Mouse (Mus musculus) lung, adult 2 months (tissue): Measurements from ENCODE around the gene Nras.

ENCODE experiments used
- CTCF ChIP-seq: fragments of 200-500 bp; IDR thresholded peaks from 2 replicates; pipeline ENCODE4 v1.5.1; 2011; ENCODE audit warnings: mild to moderate bottlenecking, low read length, control low read depth; ENCODE audit not compliant: insufficient read depth
- POLR2A ChIP-seq: fragments of 200-500 bp; IDR thresholded peaks from 2 replicates; pipeline ENCODE4 v1.6.1; 2011; ENCODE audit warnings: low read depth, mild to moderate bottlenecking, control low read depth, low read length, borderline replicate concordance; ENCODE audit errors: extremely low read depth

DNA sequence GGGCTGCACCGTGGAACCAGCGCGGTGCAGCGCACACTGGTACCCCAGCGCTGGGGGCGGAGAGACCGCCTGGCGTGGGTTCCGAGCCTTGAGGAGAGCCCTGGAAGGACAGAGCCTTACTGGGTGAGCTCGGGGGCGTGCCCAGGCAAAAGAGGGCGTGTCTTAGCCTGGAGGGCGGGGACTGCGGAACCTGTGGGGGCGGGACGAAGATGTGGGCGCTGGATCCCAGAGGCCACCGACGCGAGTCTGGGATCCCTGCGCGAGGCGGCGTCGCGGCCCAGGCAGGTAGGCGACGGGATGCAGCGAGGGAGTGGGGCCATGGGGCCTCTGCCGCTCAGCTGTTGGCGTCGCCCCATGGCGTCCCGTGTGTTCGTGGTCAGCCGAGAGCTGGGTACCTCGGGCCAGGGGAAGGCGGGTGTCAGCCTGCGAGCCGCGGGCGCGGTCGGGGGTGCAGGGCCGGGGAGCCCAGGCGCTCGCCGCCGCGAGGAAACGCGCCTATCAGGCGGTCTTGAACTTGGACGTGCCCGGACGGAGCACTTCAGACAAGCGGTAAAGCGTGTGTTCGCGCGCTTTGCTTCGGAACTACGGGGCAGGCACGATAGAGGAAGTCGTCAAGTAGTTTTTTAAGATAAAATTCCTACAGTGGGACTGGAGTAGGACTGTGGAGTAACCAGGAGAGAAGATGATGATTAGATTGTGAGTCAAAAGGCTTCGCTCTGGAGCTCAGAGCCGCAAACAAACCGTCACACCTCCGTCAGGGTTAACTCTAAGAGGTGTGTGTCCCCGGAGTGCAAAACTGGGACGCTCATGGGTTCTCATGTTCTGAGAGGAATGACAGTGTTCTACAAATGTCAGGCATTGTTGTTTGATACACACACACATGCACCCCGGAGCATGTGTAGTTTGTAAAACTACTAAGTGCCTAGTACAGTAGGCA lies 44.6 kb downstream of the Nras start, which contains the start of gene Dennd2c:
- peak; percentile 64; the same call in 1 of the 2 replicates for TF ChIP-seq POLR2A
- TF ChIP-seq CTCF = no peak
